Mouse (Mus musculus): Measurements from ENCODE around the gene Frs2.

Frs2 gene

DNA sequence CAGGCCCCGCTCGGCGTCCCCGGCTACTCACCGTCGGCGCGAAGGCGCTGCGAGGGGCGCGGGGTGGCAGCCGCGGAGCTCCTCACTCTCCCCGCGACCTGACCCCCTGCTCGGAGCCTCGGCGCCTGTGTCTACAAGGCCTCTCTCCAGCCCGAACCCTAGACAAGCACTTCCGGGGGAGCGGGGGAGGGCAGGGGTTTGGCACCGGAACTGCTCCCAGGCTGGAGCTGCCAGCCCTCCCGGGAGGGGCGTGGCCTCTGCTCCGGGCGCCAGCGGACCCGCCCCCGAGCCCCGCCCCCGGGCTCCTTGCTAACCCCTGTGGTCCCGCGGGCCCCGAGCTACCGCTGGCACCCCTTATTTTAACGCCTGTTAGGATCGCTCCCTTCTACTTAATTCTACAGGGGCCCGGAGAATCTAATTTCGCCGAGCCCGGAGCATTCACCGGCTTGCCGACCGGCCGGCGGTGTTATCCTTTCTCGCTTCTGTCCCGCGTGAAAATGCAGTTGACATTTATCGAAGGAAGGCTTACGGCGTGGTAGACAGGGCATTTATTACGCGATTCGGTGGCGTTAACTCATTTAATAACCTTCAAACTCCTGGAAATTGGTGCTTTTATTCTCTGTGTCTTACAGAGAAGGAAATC lies at the start of gene Frs2:
Frs2 (minus strand) TSS at position 174 of the 643 bp plus-strand sequence.
- in situ Hi-C loops (cut with MboI; ENCODE audit: low sequenced_read_pairs), result no loop called here

DNA sequence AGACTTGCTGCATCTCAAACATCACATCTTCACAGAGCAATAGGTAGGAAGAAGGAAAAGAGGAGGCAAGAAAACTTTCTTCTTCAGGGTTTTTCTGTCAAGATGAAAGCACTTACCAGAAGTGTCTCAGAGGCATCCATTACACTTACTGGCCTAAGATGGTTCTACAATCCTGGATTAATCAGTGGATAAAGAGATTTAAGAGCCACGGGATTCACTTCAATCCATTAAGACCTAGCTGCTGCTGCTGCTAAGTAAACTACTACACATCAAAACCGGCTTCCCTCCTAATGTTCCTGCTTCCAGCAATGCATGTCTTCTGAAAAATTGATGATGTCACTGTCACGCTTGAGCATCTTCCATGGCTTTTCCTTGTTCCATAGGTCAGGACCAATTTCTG lies 48.4 kb upstream of the Frs2 start:
- in situ Hi-C loops (cut with MboI; ENCODE audit: low sequenced_read_pairs), result no loop called here

DNA sequence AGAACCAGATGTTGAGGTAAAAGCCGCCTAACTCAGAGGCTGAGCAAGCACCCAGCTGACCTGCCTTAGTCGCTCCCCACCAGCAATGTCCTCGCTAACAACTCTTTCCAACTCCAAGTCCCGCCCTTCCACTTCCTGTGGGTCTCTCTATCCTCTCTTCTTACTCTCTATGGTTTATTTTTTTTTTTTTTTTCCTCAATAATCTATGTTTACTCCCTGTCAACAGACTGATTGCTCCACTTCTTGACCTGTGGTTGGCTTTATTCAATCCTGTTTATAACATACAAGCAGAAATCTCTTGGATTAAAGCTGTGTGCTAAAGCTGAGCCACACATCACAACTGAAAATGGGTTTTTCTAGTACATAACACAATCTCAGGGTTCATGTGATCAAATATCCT lies 47.4 kb upstream of the Frs2 start:
- in situ Hi-C loops (cut with MboI; ENCODE audit: low sequenced_read_pairs), result no loop called here

DNA sequence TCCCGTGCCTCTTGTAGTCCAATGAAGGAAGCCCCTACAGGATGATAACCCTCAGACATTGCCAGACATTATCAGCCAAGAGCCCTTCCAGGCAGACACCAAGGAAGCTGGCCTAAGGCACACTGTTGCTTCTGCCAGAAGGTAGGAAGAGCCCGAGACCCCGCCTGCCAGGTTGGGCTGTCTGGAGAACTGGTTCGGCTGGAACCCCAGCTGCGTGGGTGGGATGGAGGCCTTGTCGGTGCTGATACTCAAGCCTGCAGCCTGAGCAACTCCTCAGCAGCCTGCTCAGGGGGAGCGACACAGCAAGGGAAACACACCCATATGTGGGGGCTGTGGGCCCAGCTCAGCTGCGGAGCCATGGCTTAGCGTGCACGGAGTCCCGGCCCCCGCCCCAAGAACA lies 46.7 kb upstream of the Frs2 start:
- in situ Hi-C loops (cut with MboI; ENCODE audit: low sequenced_read_pairs), result no loop called here

- in situ Hi-C loops (cut with MboI; ENCODE audit: low sequenced_read_pairs), result no loop called here
Measured at GRCm38 (mm10) chr10:117193364-117193763, 45.0 kb upstream of the Frs2 start.

- in situ Hi-C loops (cut with MboI; ENCODE audit: low sequenced_read_pairs), result no loop called here
Measured at GRCm38 (mm10) chr10:117185399-117186089, 37.2 kb upstream of the Frs2 start.

GRCm38 (mm10) chr10:117181098-117181497 lies 32.8 kb upstream of the Frs2 start:
- in situ Hi-C loops (cut with MboI; ENCODE audit: low sequenced_read_pairs), result no loop called here

DNA sequence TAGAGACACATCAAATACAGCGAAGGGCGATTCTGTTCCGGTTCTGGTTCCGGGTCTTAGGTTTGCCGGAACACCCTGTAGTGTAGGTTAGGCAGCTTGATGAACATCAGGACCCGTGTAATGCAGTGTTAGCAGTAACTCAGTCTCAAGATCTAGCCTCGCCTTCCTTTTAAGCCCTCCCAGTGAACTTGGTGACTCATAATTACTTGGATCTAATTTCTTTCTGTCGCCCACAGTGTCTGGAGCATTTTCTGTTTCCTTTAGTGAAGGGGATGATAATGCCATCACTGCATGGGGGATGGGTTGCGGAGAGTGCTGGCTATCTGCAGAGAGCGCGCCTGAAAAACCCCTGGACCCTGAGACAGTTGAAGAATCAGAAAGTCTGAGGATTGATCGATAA lies 26.3 kb upstream of the Frs2 start:
- in situ Hi-C loops (cut with MboI; ENCODE audit: low sequenced_read_pairs), result no loop called here

DNA sequence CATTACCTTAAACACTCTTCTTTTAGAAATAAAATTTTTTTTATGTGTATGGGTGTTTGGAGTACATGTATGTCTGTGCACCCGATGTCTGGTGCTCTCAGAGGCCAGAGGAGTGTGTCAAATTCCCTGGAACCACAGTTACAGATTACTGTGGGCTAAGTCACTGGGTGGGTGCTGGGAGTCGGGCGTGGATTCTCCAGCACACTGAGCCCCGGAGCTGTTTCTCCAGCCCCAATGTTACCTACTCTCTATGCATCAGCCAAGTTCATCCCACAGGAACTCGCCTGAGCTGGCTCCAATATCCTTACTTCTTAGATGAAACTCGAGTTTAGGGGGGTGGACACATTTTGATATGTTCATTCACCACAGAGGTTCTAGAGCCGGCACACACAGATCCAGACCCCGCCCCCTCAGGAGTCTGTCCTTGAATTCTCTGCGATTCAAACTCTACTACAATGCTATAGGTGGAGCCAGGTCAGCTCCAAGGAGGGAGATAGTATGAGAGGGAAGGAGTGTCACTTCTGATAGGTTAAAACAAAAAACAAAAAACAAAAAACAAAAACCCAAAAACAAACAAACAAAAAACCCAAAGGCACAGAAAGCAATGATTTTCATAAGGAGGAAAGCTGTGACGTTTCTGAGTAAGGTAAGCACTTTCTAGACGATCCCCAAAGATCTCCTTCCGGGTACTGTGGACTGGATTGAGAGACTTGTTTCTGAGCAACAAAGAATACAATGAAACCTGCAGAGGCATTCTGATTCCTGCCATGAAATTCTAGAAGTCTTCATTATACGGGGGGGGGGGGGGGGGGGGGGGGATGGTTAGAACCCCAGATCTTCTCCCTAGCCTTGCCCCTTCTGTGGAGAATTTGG lies 25.5 kb upstream of the Frs2 start:
- in situ Hi-C loops (cut with MboI; ENCODE audit: low sequenced_read_pairs), result no loop called here

- in situ Hi-C loops (cut with MboI; ENCODE audit: low sequenced_read_pairs), result no loop called here
Measured at GRCm38 (mm10) chr10:117173111-117173510, 24.8 kb upstream of the Frs2 start.

DNA sequence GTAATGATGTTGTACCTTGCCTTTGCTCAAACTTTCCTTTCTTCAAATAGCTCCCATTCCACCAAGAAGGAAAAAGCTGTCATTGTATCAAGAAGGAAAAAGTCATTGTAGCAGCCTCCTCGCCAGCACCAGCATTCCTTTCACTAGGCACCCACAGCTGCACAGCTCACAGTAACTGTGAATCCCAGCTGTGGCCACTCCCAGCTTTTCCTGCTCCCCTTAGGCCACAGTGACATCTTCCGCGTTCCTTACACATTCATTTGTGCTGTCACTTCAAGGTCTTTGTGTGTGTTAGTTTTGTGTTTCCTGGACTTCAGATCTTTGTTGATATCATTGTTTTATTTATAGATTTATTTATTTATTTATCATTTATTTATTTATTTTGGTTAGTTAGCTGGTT lies 23.7 kb upstream of the Frs2 start:
- in situ Hi-C loops (cut with MboI; ENCODE audit: low sequenced_read_pairs), result no loop called here

- in situ Hi-C loops (cut with MboI; ENCODE audit: low sequenced_read_pairs), result no loop called here
Measured at GRCm38 (mm10) chr10:117166785-117167425, 18.6 kb upstream of the Frs2 start.

GRCm38 (mm10) chr10:117162662-117163061 lies 14.3 kb upstream of the Frs2 start:
- in situ Hi-C loops (cut with MboI; ENCODE audit: low sequenced_read_pairs), result no loop called here

DNA sequence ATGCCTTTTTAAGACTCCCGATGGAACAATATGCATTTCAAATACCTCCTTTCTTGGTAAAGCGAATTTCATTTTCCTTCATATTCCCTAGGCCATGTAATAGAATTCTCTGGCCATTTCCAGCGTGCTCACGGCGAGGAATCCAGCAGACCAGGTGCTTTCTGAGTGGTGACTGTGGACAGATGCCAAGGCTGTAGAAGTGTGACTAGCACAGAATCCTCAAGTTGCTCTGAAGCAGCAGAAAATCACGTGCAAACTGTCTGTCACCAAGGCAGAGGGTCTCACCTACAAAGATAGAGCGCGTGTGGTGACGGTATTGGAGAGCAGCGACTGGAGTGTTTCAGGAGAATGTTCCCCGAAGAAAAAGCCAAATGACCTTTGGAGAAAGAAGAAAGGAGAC lies 11.8 kb upstream of the Frs2 start:
- in situ Hi-C loops (cut with MboI; ENCODE audit: low sequenced_read_pairs), result no loop called here

DNA sequence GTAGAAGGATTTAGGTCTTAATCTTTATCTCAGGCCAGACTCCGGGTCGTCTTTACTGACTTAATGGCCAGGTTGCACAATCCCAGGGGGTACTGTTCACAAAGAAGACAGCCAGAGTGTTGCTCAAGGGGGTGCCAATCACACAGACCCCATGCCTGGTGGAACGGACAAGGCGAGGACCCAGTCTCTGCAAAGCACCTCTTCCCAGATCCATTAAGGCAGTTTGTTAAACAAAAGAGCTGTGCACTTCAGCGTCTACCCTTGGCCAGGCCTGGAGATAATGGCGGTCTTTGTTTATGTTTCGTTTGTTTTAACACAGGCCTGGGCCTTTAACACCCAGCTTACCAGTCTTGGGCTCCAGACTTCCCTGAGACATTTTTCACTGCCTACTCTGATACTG lies 3.9 kb upstream of the Frs2 start:
- in situ Hi-C loops (cut with MboI; ENCODE audit: low sequenced_read_pairs), result no loop called here

DNA sequence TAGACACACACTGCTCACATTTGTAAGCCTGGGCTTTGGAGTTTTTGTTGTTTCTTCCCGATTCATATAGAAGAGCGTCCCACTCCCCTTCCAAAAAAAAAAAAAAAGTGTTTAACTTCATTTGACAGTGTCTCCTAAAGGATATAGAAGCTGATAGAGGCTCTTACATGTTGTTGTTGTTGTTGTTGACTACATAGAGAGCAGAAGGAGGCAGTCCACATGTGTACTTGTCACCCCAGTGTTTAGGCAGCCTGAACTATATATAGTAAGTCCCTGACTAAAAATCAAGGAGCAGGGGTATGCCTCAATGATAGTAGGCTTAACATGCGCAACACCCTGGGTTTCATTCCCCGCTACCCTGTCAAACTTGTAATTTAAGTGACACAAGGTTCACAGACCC lies 3.3 kb upstream of the Frs2 start:
- in situ Hi-C loops (cut with MboI; ENCODE audit: low sequenced_read_pairs), result no loop called here

- in situ Hi-C loops (cut with MboI; ENCODE audit: low sequenced_read_pairs), result no loop called here
Measured at GRCm38 (mm10) chr10:117151241-117151640, 2.9 kb upstream of the Frs2 start.

GRCm38 (mm10) chr10:117150764-117151163 lies 2.4 kb upstream of the Frs2 start:
- in situ Hi-C loops (cut with MboI; ENCODE audit: low sequenced_read_pairs), result no loop called here

GRCm38 (mm10) chr10:117149942-117150617 lies 1.7 kb upstream of the Frs2 start:
- in situ Hi-C loops (cut with MboI; ENCODE audit: low sequenced_read_pairs), result no loop called here

GRCm38 (mm10) chr10:117149241-117149640 lies 907 bp upstream of the Frs2 start:
- in situ Hi-C loops (cut with MboI; ENCODE audit: low sequenced_read_pairs), result no loop called here
